Comparison of ENCODE assay signal across 25 mouse cellular contexts in genomic region chr6:147313331-147313730, GRCm38 (mm10). TPM values are rescaled to one million over a fixed set of nuclear protein-coding genes. Genes with fewer than 3 reads are reported as not detected.
"Had no signal": no experiment of that assay in that cellular context is flagged by ENCODE, and none has a peak within 500 bp of the region (broad histone marks: within the 10 kb centered on the region; RNA-seq: fewer than 3 reads in every experiment).

No protein-coding gene starts in this region.

- H3K4me3 ChIP-seq: heart, adult 2 months; heart, embryonic 13.5 days; heart, embryonic 15.5 days; hindbrain, embryonic 13.5 days; hindbrain, embryonic 15.5 days; limb, embryonic 13.5 days; limb, embryonic 15.5 days; liver, embryonic 12.5 days had no signal

- H3K9ac ChIP-seq: heart, embryonic 13.5 days; heart, embryonic 15.5 days; hindbrain, embryonic 13.5 days; hindbrain, embryonic 15.5 days; limb, embryonic 13.5 days; limb, embryonic 15.5 days; liver, embryonic 12.5 days; liver, embryonic 14.5 days had no signal

- H3K27ac ChIP-seq: heart, adult 2 months; heart, embryonic 13.5 days; heart, embryonic 15.5 days; hindbrain, embryonic 13.5 days; hindbrain, embryonic 15.5 days; hindbrain, postnatal 0 days; limb, embryonic 13.5 days; limb, embryonic 15.5 days; liver, embryonic 12.5 days; liver, embryonic 14.5 days had no signal

- DNase-seq: gastrocnemius, postnatal 14 days; gastrocnemius, postnatal 36 days; heart, adult 11 months; heart, adult 2 months; heart, postnatal 14 days; heart, postnatal 36 days; kidney, adult 18-20 months; kidney, adult 8-10 months; kidney, postnatal 25 days; layer of hippocampus, adult 9-11 months; layer of hippocampus, postnatal 36 days; left cerebral cortex, postnatal 4 days had no signal

- H3K4me1 ChIP-seq: heart, embryonic 13.5 days; heart, embryonic 15.5 days; hindbrain, embryonic 13.5 days; hindbrain, embryonic 15.5 days; limb, embryonic 15.5 days; liver, embryonic 12.5 days had no signal

- H3K9me3 ChIP-seq: heart, embryonic 13.5 days; heart, embryonic 15.5 days; hindbrain, embryonic 13.5 days; hindbrain, embryonic 15.5 days; limb, embryonic 13.5 days; limb, embryonic 15.5 days; liver, embryonic 12.5 days had no signal

- H3K4me2 ChIP-seq: heart, embryonic 11.5 days; heart, embryonic 13.5 days; heart, embryonic 15.5 days; hindbrain, embryonic 13.5 days; hindbrain, embryonic 15.5 days; limb, embryonic 13.5 days; limb, embryonic 15.5 days; liver, embryonic 12.5 days had no signal

- ATAC-seq: hindbrain, postnatal 0 days; intestine, embryonic 16.5 days; liver, embryonic 12.5 days had no signal

- H3K27me3 ChIP-seq: heart, embryonic 13.5 days; heart, embryonic 15.5 days; hindbrain, embryonic 13.5 days; hindbrain, embryonic 15.5 days; limb, embryonic 13.5 days; limb, embryonic 15.5 days; liver, embryonic 12.5 days had no signal

- H3K36me3 ChIP-seq: heart, embryonic 13.5 days; heart, embryonic 15.5 days; hindbrain, embryonic 13.5 days; hindbrain, embryonic 15.5 days; limb, embryonic 13.5 days; limb, embryonic 15.5 days; liver, embryonic 12.5 days had no signal

RNA-seq across cellular contexts. Expression of gene Pthlh, which starts 49.3 kb away (rescaled TPM):
- polyA plus RNA-seq: liver, adult 2 months; liver, embryonic 14.5 days; liver, embryonic 16.5 days had no signal
